Mouse (Mus musculus): ENCODE results near the gene Tgfbr1. TPM values are rescaled to one million over a fixed set of nuclear protein-coding genes. Genes with fewer than 3 reads are reported as not detected.
"Not testable (repeated sequence)": the region's sequence is repeated elsewhere in the genome, so short reads cannot be mapped to it uniquely, and the experiment has no call there.

Gene Tgfbr1
- total RNA-seq, 2 experiments from 2014 or later: 18.2 to 19.5 TPM

- intact Hi-C loops (cut with DNase I): no loop called here
- DNase-seq: no peak
Measured at GRCm38 (mm10) chr4:47336941-47337600, 16.0 kb upstream of the Tgfbr1 start.

GRCm38 (mm10) chr4:47342632-47343031 is 10.4 kb upstream of the Tgfbr1 start:
- DNase-seq: no peak
- intact Hi-C loops (cut with DNase I): no loop called here

GRCm38 (mm10) chr4:47347022-47347421 is 6.0 kb upstream of the Tgfbr1 start:
- intact Hi-C loops (cut with DNase I): no loop called here
- DNase-seq: no peak

DNA sequence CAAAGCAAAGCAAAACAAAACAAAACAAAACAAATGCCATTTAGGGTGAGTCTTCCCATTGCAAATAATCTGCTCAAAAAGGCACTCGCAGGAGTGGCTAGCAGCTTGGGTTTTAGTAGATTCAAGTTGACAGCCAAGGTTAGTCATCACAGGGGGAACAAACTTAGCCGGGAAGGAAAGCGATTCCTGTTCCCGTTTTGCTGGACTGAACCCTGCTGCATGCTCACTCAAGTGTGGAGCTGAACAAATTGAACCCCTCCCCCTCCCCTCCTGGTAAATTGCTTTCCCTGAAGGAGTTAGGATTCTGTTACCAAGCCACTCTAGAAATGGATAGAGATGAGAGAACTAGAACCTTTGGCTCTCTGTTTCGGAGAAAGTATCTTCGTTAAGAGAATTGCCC is 3.3 kb upstream of the Tgfbr1 start:
- no peak for DNase-seq
- intact Hi-C loops (cut with DNase I): loop anchor here (5.0 kb wide), 2 partner anchors 48 to 97 kb away; no protein-coding TSS in a partner anchor

- DNase-seq: peak in 1 of 2 experiments; percentile 28
- intact Hi-C loops (cut with DNase I): loop anchor here (5.0 kb wide), 2 partner anchors 46 to 99 kb away; no protein-coding TSS in a partner anchor
Measured at GRCm38 (mm10) chr4:47351386-47352049, 1.5 kb upstream of the Tgfbr1 start.

GRCm38 (mm10) chr4:47352061-47352661 is 861 bp upstream of the Tgfbr1 start:
- DNase-seq: peak; percentile 50 to 59
- intact Hi-C loops (cut with DNase I): loop anchor here (5.0 kb wide), 2 partner anchors 45 to 100 kb away; no protein-coding TSS in a partner anchor

DNA sequence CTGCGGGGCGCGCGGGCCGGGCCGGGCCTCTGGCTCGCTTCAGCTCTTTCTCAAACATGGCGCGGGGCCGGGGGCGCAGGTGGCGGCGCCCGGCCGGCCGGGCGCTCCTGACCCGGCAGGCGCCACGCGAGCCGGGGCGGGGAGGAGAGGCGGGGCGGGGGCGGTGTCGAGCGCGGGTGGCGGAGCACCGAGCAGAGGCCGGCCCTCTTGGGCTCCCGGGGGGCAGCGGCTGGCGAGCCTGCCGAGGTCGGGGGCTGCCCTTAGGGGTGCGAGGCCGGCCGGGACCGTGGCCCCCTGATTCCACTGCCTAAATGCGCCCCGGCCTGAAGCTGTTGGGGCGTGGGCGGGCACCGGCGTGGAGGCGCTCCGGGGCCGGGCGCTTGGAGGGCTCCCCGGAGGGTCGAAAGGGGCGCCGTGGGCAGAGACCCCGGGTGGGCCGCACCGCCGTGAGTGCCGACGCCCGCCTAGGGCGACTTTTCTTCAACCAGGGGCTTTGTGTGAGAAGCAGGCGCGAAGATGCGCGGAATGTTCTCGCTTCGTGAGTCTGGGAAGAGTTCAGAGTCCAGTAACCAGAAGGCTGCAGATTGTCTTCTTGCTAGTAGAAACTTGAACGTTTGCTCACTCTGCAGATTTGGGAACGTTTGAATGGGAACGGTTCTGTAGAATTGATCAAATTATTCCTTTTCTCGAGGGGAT is 542 bp downstream of the Tgfbr1 start:
- DNase-seq: peak; percentile 76 to 85
- intact Hi-C loops (cut with DNase I): loop anchor here (5.0 kb wide), 2 partner anchors 44 to 101 kb away; no protein-coding TSS in a partner anchor

DNA sequence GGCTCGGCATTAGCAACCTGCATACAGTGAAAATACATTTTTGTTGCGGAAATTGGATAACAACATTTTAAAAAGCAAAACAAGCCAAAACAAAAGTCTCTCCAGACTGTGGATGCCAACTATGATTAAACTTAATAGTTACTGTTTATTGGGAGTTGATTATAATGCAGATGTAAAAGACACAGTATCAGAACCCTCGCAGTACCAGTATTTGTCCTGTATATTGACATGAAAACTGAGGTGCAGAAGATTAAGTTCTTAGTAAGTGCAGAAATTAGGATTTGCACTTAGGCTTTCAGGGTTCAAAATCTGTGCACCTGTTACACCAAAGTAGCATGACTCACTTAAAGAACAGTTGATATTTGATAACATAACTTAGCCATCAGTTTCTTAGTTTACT is 1.3 kb downstream of the Tgfbr1 start:
- no peak for DNase-seq
- intact Hi-C loops (cut with DNase I): loop anchor here (5.0 kb wide), 2 partner anchors 43 to 102 kb away; no protein-coding TSS in a partner anchor

- no peak for DNase-seq
- intact Hi-C loops (cut with DNase I): no loop called here
Measured at GRCm38 (mm10) chr4:47362662-47363061, 9.6 kb downstream of the Tgfbr1 start.

DNA sequence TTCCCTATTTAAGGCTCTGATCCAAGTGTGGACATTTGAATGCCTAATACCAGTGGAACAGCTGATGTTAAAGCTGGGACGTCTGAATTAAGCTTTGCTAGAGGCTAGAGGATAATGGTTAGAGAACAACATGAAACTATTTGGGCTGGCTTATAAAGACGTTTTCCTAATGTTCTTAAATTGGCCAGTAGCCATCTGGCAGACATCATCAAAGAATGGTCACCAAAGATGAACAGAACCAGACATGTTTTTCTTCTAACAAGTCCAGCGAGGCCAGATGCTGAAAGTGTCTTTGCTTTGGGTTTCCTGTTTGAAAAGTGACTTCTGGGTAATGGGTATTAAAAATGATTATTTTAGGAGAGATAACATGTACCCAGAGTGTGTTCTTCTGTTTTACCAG is 10.1 kb downstream of the Tgfbr1 start:
- peak in 1 of 2 experiments; percentile 28 for DNase-seq
- intact Hi-C loops (cut with DNase I): no loop called here

- DNase-seq: no peak
- intact Hi-C loops (cut with DNase I): no loop called here
Measured at GRCm38 (mm10) chr4:47368717-47369116, 15.7 kb downstream of the Tgfbr1 start.

- intact Hi-C loops (cut with DNase I): no loop called here
- DNase-seq: no peak
Measured at GRCm38 (mm10) chr4:47378716-47379115, 25.7 kb downstream of the Tgfbr1 start.

- intact Hi-C loops (cut with DNase I): no loop called here
- no peak for DNase-seq
Measured at GRCm38 (mm10) chr4:47382426-47382825, 29.4 kb downstream of the Tgfbr1 start.

DNA sequence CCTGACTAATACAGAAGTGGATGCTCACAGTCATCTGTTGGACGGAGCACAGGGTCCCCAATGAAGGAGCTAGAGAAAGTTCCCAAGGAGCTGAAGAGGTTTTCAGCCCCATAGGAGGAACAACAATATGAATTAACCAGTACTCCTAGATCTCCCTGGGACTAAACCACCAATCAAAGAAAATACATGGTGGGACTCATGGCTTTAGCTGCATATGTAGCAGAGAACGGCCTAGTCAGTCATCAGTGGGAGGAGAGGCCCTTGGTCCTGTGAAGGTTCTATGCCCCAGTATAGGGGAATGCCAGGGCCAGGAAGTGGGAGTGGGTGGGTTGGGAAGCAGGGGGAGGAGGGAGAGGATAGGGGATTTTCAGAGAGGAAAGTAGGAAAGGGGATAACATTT is 38.9 kb downstream of the Tgfbr1 start:
- intact Hi-C loops (cut with DNase I); DNase-seq: not testable (repeated sequence)

DNA sequence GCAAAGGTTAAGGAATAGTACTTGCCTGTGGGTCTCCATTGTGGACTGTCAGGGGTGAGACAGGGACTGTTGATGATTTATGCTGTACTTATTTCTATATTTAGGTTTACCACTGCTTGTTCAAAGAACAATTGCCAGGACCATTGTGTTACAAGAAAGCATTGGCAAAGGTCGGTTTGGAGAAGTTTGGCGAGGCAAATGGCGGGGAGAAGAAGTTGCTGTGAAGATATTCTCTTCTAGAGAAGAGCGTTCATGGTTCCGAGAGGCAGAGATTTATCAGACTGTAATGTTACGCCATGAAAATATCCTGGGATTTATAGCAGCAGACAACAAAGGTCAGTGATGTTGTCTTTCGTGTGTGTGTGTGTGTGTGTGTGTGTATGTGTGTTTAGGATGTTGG is 43.2 kb downstream of the Tgfbr1 start:
- intact Hi-C loops (cut with DNase I): loop anchor here (5.0 kb wide), 2 partner anchors 44 to 144 kb away; partner anchors contain the start of gene Tgfbr1
- no peak for DNase-seq

GRCm38 (mm10) chr4:47397951-47398687 is 45.1 kb downstream of the Tgfbr1 start:
- intact Hi-C loops (cut with DNase I): loop anchor here (5.0 kb wide), 2 partner anchors 46 to 146 kb away; partner anchors contain the start of gene Tgfbr1
- no peak for DNase-seq

- DNase-seq: peak; percentile 20 to 57
- intact Hi-C loops (cut with DNase I): loop anchor here (2.0 to 5.0 kb wide), 3 partner anchors 48 to 277 kb away; partner anchors contain the start of gene Tgfbr1
Measured at GRCm38 (mm10) chr4:47399824-47400223, 46.8 kb downstream of the Tgfbr1 start.

GRCm38 (mm10) chr4:47400314-47400713 is 47.3 kb downstream of the Tgfbr1 start:
- DNase-seq: no peak
- intact Hi-C loops (cut with DNase I): loop anchor here (2.0 kb wide), 1 partner anchor 278 kb away; no protein-coding TSS in a partner anchor

GRCm38 (mm10) chr4:47402200-47402599 is 49.2 kb downstream of the Tgfbr1 start:
- intact Hi-C loops (cut with DNase I): no loop called here
- DNase-seq: no peak

- intact Hi-C loops (cut with DNase I): no loop called here
Measured at GRCm38 (mm10) chr4:47404536-47404935, 51.5 kb downstream of the Tgfbr1 start.

More at GRCm38 (mm10) chr4:47404536-47404935, 51.5 kb downstream of the Tgfbr1 start:
- no peak for DNase-seq

Data from heart, postnatal 14 days (tissue).